Mouse (Mus musculus): ENCODE results near the gene Pick1. TPM values are rescaled to one million over a fixed set of nuclear protein-coding genes. Genes with fewer than 3 reads are reported as not detected.

Pick1 gene
- total RNA-seq, 2 experiments from 2014 or later: 25.1 to 25.8 TPM

- intact Hi-C loops (cut with DNase I): no loop called here
- no peak for DNase-seq
Observed at GRCm38 (mm10) chr15:79263726-79264125, 34.8 kb downstream of the Pick1 start.

GRCm38 (mm10) chr15:79265384-79265783, 36.4 kb downstream of the Pick1 start:
- DNase-seq: no peak
- intact Hi-C loops (cut with DNase I): no loop called here

GRCm38 (mm10) chr15:79268521-79268920, 39.5 kb downstream of the Pick1 start:
- intact Hi-C loops (cut with DNase I): no loop called here

GRCm38 (mm10) chr15:79270317-79271123, 41.5 kb downstream of the Pick1 start:
- intact Hi-C loops (cut with DNase I): loop anchor here (5.0 kb wide), 1 partner anchor 77 kb away; the partner anchor contains the start of gene Maff
- DNase-seq: peak; percentile 77 to 83

More at GRCm38 (mm10) chr15:79268521-79268920, 39.5 kb downstream of the Pick1 start:
- no peak for DNase-seq

GRCm38 (mm10) chr15:79271124-79271746, 42.3 kb downstream of the Pick1 start:
- DNase-seq: peak; percentile 53 to 73
- intact Hi-C loops (cut with DNase I): loop anchor here (5.0 kb wide), 1 partner anchor 76 kb away; the partner anchor contains the start of gene Maff

- no peak for DNase-seq
- intact Hi-C loops (cut with DNase I): loop anchor here (5.0 kb wide), 1 partner anchor 74 kb away; the partner anchor contains the start of gene Maff
Observed at GRCm38 (mm10) chr15:79273020-79273419, 44.0 kb downstream of the Pick1 start.

GRCm38 (mm10) chr15:79277728-79278127, 48.8 kb downstream of the Pick1 start:
- no peak for DNase-seq
- intact Hi-C loops (cut with DNase I): no loop called here

GRCm38 (mm10) chr15:79280209-79280608, 51.2 kb downstream of the Pick1 start:
- intact Hi-C loops (cut with DNase I): loop anchor here (2.0 kb wide), 1 partner anchor 187 kb away; no protein-coding TSS in a partner anchor
- DNase-seq: peak in 1 of 2 experiments; percentile 37

GRCm38 (mm10) chr15:79280850-79281249, 51.9 kb downstream of the Pick1 start:
- peak; percentile 31 to 38 for DNase-seq

GRCm38 (mm10) chr15:79281389-79281788, 52.4 kb downstream of the Pick1 start:
- intact Hi-C loops (cut with DNase I): loop anchor here (2.0 kb wide), 1 partner anchor 185 kb away; no protein-coding TSS in a partner anchor
- DNase-seq: peak in 1 of 2 experiments; percentile 24

More at GRCm38 (mm10) chr15:79280850-79281249, 51.9 kb downstream of the Pick1 start:
- intact Hi-C loops (cut with DNase I): loop anchor here (2.0 kb wide), 1 partner anchor 186 kb away; no protein-coding TSS in a partner anchor

GRCm38 (mm10) chr15:79282434-79282833, 53.5 kb downstream of the Pick1 start:
- intact Hi-C loops (cut with DNase I): no loop called here
- DNase-seq: no peak

- intact Hi-C loops (cut with DNase I): no loop called here
- no peak for DNase-seq
Observed at GRCm38 (mm10) chr15:79283371-79283770, 54.4 kb downstream of the Pick1 start.

GRCm38 (mm10) chr15:79285399-79285798, 56.4 kb downstream of the Pick1 start, which contains the start of gene Baiap2l2:
TSS of gene Baiap2l2 (minus strand) at chr15:79285537.
- no peak for DNase-seq
- intact Hi-C loops (cut with DNase I): no loop called here

- intact Hi-C loops (cut with DNase I): no loop called here
- DNase-seq: no peak
Observed at GRCm38 (mm10) chr15:79286141-79286540, 57.2 kb downstream of the Pick1 start.

GRCm38 (mm10) chr15:79287091-79287490, 58.1 kb downstream of the Pick1 start:
- no peak for DNase-seq
- intact Hi-C loops (cut with DNase I): no loop called here

- intact Hi-C loops (cut with DNase I): no loop called here
Observed at GRCm38 (mm10) chr15:79288387-79288786, 59.4 kb downstream of the Pick1 start.

GRCm38 (mm10) chr15:79289441-79289840, 60.5 kb downstream of the Pick1 start:
- intact Hi-C loops (cut with DNase I): no loop called here
- DNase-seq: no peak

More at GRCm38 (mm10) chr15:79288387-79288786, 59.4 kb downstream of the Pick1 start:
- DNase-seq: no peak

- intact Hi-C loops (cut with DNase I): no loop called here
Observed at GRCm38 (mm10) chr15:79290340-79290739, 61.4 kb downstream of the Pick1 start.

GRCm38 (mm10) chr15:79292779-79293178, 63.8 kb downstream of the Pick1 start:
- intact Hi-C loops (cut with DNase I): no loop called here
- DNase-seq: no peak

More at GRCm38 (mm10) chr15:79290340-79290739, 61.4 kb downstream of the Pick1 start:
- no peak for DNase-seq

- intact Hi-C loops (cut with DNase I): no loop called here
- no peak for DNase-seq
Observed at GRCm38 (mm10) chr15:79298553-79298952, 69.6 kb downstream of the Pick1 start.

Measured in heart, postnatal 10 days (tissue).